Mouse (Mus musculus): ENCODE data around the gene Htatip2. TPM values are rescaled to one million over a fixed set of nuclear protein-coding genes. Genes with fewer than 3 reads are reported as not detected.

Gene Htatip2
- polyA plus RNA-seq, 2 experiments = 5.4 to 10.3 TPM

DNA sequence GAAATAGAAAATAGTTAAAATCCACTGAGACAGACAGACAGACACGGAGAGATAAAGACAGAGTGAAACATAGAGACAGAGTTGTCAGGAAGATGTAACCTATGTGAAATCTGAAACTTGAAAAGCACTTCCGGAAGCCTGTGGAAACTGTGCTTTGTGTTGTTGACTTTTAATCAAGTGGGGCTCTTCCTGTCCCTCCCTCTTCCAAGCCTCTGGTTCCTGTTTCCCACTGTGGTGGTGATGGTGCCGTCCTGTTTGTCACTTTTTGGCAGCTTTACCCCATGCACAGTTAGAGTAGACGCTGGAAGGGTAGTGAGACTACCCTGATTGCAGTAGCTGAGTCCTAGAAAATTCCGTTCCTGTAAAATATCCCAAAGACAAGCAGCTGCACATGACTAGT is 17.4 kb upstream of the Htatip2 start:
- no peak overlapping the region for H3K27ac ChIP-seq (replicated peaks; ENCODE audit: low read depth, low read length)
- H3K36me3 ChIP-seq (ENCODE audit: control insufficient read depth, insufficient read depth, low read length) = no peaks in the 10 kb centered on the region
- ATAC-seq (ENCODE audit: low FRiP score, low read depth) (no peak), DNase-seq (ENCODE audit: low spot score) (no peak)
- no peak overlapping the region for H3K4me3 ChIP-seq (replicated peaks; ENCODE audit: low read length)
- H3K27me3 ChIP-seq (ENCODE audit: control insufficient read depth, insufficient read depth, low read length) = no peaks in the 10 kb centered on the region
- TF ChIP-seq POLR2A (IDR thresholded peaks at IDR 0.05; ENCODE audit: borderline replicate concordance, extremely low read depth, insufficient read depth, insufficient read length) = no peak
- H3K4me1 ChIP-seq (ENCODE audit: control insufficient read depth, insufficient read depth, low read length) = no peaks in the 10 kb centered on the region
- WGBS = 30% methylated on average over 5 of the region's 5 CpGs
- no peak overlapping the region for H3K4me2 ChIP-seq (replicated peaks; ENCODE audit: low read depth, low read length, severe bottlenecking)
- H3K9ac ChIP-seq (ENCODE audit: low read depth, low read length, severe bottlenecking) = no peak overlapping the region
- no peaks in the 10 kb centered on the region for H3K9me3 ChIP-seq (ENCODE audit: control insufficient read depth, low read length)

GRCm38 (mm10) chr7:49741923-49742322 is 17.0 kb upstream of the Htatip2 start:
- no peaks in the 10 kb centered on the region for H3K9me3 ChIP-seq (ENCODE audit: control insufficient read depth, low read length)
- ATAC-seq (ENCODE audit: low FRiP score, low read depth) (no peak), DNase-seq (ENCODE audit: low spot score) (no peak)
- H3K9ac ChIP-seq (ENCODE audit: low read depth, low read length, severe bottlenecking) = no peak overlapping the region
- no peaks in the 10 kb centered on the region for H3K36me3 ChIP-seq (ENCODE audit: control insufficient read depth, insufficient read depth, low read length)
- TF ChIP-seq POLR2A (IDR thresholded peaks at IDR 0.05; ENCODE audit: borderline replicate concordance, extremely low read depth, insufficient read depth, insufficient read length) = no peak
- no peak overlapping the region for H3K27ac ChIP-seq (replicated peaks; ENCODE audit: low read depth, low read length)
- WGBS = 23% methylated on average over 10 of the region's 10 CpGs
- no peak overlapping the region for H3K4me3 ChIP-seq (replicated peaks; ENCODE audit: low read length)
- no peak overlapping the region for H3K4me2 ChIP-seq (replicated peaks; ENCODE audit: low read depth, low read length, severe bottlenecking)
- H3K4me1 ChIP-seq (ENCODE audit: control insufficient read depth, insufficient read depth, low read length) = no peaks in the 10 kb centered on the region
- H3K27me3 ChIP-seq (ENCODE audit: control insufficient read depth, insufficient read depth, low read length) = no peaks in the 10 kb centered on the region

- H3K4me1 ChIP-seq (ENCODE audit: control insufficient read depth, insufficient read depth, low read length) = no peaks in the 10 kb centered on the region
- no peak overlapping the region for H3K4me3 ChIP-seq (replicated peaks; ENCODE audit: low read length)
- no peak for TF ChIP-seq POLR2A (IDR thresholded peaks at IDR 0.05; ENCODE audit: borderline replicate concordance, extremely low read depth, insufficient read depth, insufficient read length)
- H3K9me3 ChIP-seq (ENCODE audit: control insufficient read depth, low read length) = no peaks in the 10 kb centered on the region
- no peak overlapping the region for H3K9ac ChIP-seq (ENCODE audit: low read depth, low read length, severe bottlenecking)
- peak; percentile 57; the same call in 1 of the 2 replicates for ATAC-seq (ENCODE audit: low FRiP score, low read depth)
- H3K36me3 ChIP-seq (ENCODE audit: control insufficient read depth, insufficient read depth, low read length) = no peaks in the 10 kb centered on the region
- H3K4me2 ChIP-seq (replicated peaks; ENCODE audit: low read depth, low read length, severe bottlenecking) = no peak overlapping the region
- 7% methylated on average over 4 of the region's 4 CpGs for WGBS
- H3K27me3 ChIP-seq (ENCODE audit: control insufficient read depth, insufficient read depth, low read length) = peaks cover 8% of the 10 kb centered on the region; the same call in 1 of the 2 replicates
- no peak overlapping the region for H3K27ac ChIP-seq (replicated peaks; ENCODE audit: low read depth, low read length)
- DNase-seq (ENCODE audit: low spot score) = peak; percentile 78
These were observed 7.8 kb upstream of the Htatip2 start for GRCm38 (mm10) chr7:49751148-49751547.

- Histone ChIP-seq H3K9me3 (ENCODE audit: control insufficient read depth, low read length) (no peaks in the 10 kb centered on the region), H3K4me2 (replicated peaks; ENCODE audit: low read depth, low read length, severe bottlenecking) (no peak overlapping the region), H3K4me3 (replicated peaks; ENCODE audit: low read length) (no peak overlapping the region), H3K36me3 (ENCODE audit: control insufficient read depth, insufficient read depth, low read length) (no peaks in the 10 kb centered on the region), H3K4me1 (ENCODE audit: control insufficient read depth, insufficient read depth, low read length) (no peaks in the 10 kb centered on the region), H3K27ac (replicated peaks; ENCODE audit: low read depth, low read length) (no peak overlapping the region), H3K9ac (ENCODE audit: low read depth, low read length, severe bottlenecking) (no peak overlapping the region), H3K27me3 (ENCODE audit: control insufficient read depth, insufficient read depth, low read length) (peaks cover 8% of the 10 kb centered on the region; the same call in 1 of the 2 replicates)
- 30% methylated on average over 25 of the region's 25 CpGs for WGBS
- ATAC-seq (ENCODE audit: low FRiP score, low read depth) (no peak), DNase-seq (ENCODE audit: low spot score) (peak; percentile 78)
- TF ChIP-seq POLR2A (IDR thresholded peaks at IDR 0.05; ENCODE audit: borderline replicate concordance, extremely low read depth, insufficient read depth, insufficient read length) = no peak
These were observed 6.0 kb upstream of the Htatip2 start for GRCm38 (mm10) chr7:49752730-49753506.

- DNase-seq (ENCODE audit: low spot score) (peak; percentile 72), ATAC-seq (ENCODE audit: low FRiP score, low read depth) (no peak)
- Histone ChIP-seq H3K4me2 (replicated peaks; ENCODE audit: low read depth, low read length, severe bottlenecking) (no peak overlapping the region), H3K9ac (ENCODE audit: low read depth, low read length, severe bottlenecking) (no peak overlapping the region), H3K9me3 (ENCODE audit: control insufficient read depth, low read length) (no peaks in the 10 kb centered on the region), H3K27ac (replicated peaks; ENCODE audit: low read depth, low read length) (no peak overlapping the region), H3K36me3 (ENCODE audit: control insufficient read depth, insufficient read depth, low read length) (no peaks in the 10 kb centered on the region), H3K27me3 (ENCODE audit: control insufficient read depth, insufficient read depth, low read length) (peaks cover 8% of the 10 kb centered on the region; the same call in 1 of the 2 replicates), H3K4me3 (replicated peaks; ENCODE audit: low read length) (no peak overlapping the region), H3K4me1 (ENCODE audit: control insufficient read depth, insufficient read depth, low read length) (no peaks in the 10 kb centered on the region)
- 7% methylated on average over 9 of the region's 9 CpGs for WGBS
- no peak for TF ChIP-seq POLR2A (IDR thresholded peaks at IDR 0.05; ENCODE audit: borderline replicate concordance, extremely low read depth, insufficient read depth, insufficient read length)
These were observed 4.1 kb upstream of the Htatip2 start for GRCm38 (mm10) chr7:49754767-49755166.

Measured in limb, embryonic 14.5 days (tissue).